Mouse (Mus musculus) neural tube, embryonic 15.5 days (tissue): ENCODE measurements at regions not wholly inside any gene's neighbourhood (a gene's known extent, or its start where the extent isn't known, plus 50 kb on each side); places are given as distances from the start of the nearest gene placed in this dataset.

Experiments used
- ATAC-seq: fragments of 200-750 bp; cut with Nextera tagmentation; 2 replicates; pipeline ENCODE4 v1.8.0; 2017; ENCODE audit warnings: mild to moderate bottlenecking, moderate TSS enrichment, moderate library complexity; ENCODE audit not compliant: low FRiP score
- H3K27ac ChIP-seq: fragments of 300-500 bp; sonication (generic); replicated peaks from 2 replicates; pipeline ENCODE4 v1.5.1; 2015; ENCODE audit warnings: mild to moderate bottlenecking, inconsistent platforms
- H3K27me3 ChIP-seq: fragments of 300-500 bp; sonication (generic); replicated peaks from 2 replicates; pipeline ENCODE4 v1.6.1; 2015; ENCODE audit warnings: inconsistent platforms
- H3K36me3 ChIP-seq: fragments of 300-500 bp; sonication (generic); 2 replicates; pipeline ENCODE4 v1.6.1; 2015; ENCODE audit warnings: inconsistent platforms
- H3K4me1 ChIP-seq: fragments of 300-500 bp; sonication (generic); 2 replicates; pipeline ENCODE4 v1.6.1; 2015; ENCODE audit warnings: inconsistent platforms
- H3K4me2 ChIP-seq: fragments of 300-500 bp; sonication (generic); 2 replicates; pipeline ENCODE4 v1.6.1; 2015; ENCODE audit warnings: inconsistent platforms, mild to moderate bottlenecking, moderate library complexity
- H3K4me3 ChIP-seq: fragments of 300-500 bp; sonication (generic); replicated peaks from 2 replicates; pipeline ENCODE4 v1.5.1; 2015; ENCODE audit warnings: mild to moderate bottlenecking, inconsistent platforms
- H3K9ac ChIP-seq: fragments of 300-500 bp; sonication (generic); replicated peaks from 2 replicates; pipeline ENCODE4 v1.6.1; 2015; ENCODE audit warnings: mild to moderate bottlenecking, inconsistent platforms
- H3K9me3 ChIP-seq: fragments of 300-500 bp; sonication (generic); replicated peaks from 2 replicates; pipeline ENCODE4 v1.6.1; 2016; ENCODE audit warnings: inconsistent platforms
- WGBS: fragments of 180-500 bp; shearing (Covaris S2); methylation state at CpG from one replicate; pipeline ENCODE4 v1.1.7; 2015; ENCODE audit warnings: mixed read lengths; 5-methylcytosine and 5-hydroxymethylcytosine counted together

DNA sequence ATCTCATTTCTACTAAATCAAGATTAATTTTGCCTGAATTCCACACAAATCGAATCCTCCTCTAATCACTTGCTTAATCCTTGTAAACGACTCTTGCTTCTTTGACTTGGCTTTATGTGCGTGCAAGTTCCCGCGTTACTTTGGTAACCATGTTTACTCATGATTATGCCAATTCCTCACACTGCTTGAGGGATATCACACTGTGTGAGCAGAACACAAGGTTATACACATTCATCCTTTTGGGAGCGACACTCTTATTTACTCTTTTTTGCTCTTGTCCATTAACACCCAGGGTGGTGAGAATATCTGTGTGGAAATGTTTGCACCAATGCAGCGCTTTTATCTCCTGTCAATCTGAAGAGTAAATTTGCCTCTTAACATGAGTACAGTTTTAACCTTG lies 310.0 kb downstream of the Ipmk start:
- no peaks in the 10 kb centered on the region for H3K27me3 ChIP-seq
- H3K36me3 ChIP-seq = no peaks in the 10 kb centered on the region
- no peak overlapping the region for H3K4me3 ChIP-seq
- H3K4me2 ChIP-seq = no peak overlapping the region
- no peak overlapping the region for H3K27ac ChIP-seq
- no peaks in the 10 kb centered on the region for H3K9me3 ChIP-seq
- H3K9ac ChIP-seq = no peak overlapping the region
- H3K4me1 ChIP-seq = no peaks in the 10 kb centered on the region
- WGBS = 86% methylated on average over 7 of the region's 7 CpGs
- no peak for ATAC-seq

DNA sequence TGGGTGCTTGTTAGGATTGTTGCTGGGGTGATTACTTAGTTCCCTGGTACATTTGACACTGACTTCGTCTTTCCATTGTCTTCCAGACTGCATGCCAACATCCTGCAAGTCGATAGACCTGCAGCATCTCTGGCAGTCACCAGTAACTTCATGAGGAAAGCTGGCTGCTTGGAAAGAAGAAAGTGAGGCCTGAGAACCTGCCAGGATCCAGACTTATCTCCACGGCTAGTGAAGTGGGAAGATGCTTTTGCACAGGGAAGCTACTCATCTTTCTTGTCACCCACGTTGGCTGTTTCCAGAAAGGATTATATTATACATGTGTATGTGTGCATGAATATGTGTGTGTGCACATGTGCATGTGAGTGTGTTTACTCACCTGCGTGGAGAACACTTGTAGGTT lies 316.0 kb downstream of the Ipmk start:
- Histone ChIP-seq H3K4me2 (no peak overlapping the region), H3K27me3 (no peaks in the 10 kb centered on the region), H3K9ac (no peak overlapping the region), H3K36me3 (no peaks in the 10 kb centered on the region), H3K4me3 (no peak overlapping the region), H3K9me3 (no peaks in the 10 kb centered on the region), H3K4me1 (no peaks in the 10 kb centered on the region), H3K27ac (no peak overlapping the region)
- no peak for ATAC-seq
- 84% methylated on average over 5 of the region's 5 CpGs for WGBS

DNA sequence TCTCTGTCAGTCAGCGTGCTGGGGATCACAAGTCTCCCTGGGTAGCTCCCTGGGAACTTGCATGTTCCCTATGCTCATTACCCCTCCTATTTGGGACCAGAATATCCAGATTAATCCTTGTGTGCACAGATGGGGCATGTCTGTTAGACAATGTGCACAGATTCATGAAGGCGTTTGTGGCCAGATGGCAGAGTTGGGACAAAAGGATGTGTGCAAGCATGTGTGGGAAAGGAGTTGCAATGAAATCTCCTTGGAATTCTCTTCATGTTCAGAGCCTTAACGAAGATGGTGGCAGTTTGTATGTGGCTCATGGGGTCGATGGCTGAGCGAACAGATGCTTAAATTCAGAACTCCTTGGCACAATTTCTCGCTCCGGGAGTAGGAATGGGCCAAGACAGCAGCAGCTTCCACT lies 319.6 kb downstream of the Ipmk start:
- Histone ChIP-seq H3K36me3 (no peaks in the 10 kb centered on the region), H3K27me3 (no peaks in the 10 kb centered on the region), H3K4me2 (no peak overlapping the region), H3K27ac (no peak overlapping the region), H3K4me3 (no peak overlapping the region), H3K9ac (no peak overlapping the region), H3K9me3 (no peaks in the 10 kb centered on the region), H3K4me1 (no peaks in the 10 kb centered on the region)
- ATAC-seq = no peak
- WGBS = 60% methylated on average over 7 of the region's 7 CpGs

DNA sequence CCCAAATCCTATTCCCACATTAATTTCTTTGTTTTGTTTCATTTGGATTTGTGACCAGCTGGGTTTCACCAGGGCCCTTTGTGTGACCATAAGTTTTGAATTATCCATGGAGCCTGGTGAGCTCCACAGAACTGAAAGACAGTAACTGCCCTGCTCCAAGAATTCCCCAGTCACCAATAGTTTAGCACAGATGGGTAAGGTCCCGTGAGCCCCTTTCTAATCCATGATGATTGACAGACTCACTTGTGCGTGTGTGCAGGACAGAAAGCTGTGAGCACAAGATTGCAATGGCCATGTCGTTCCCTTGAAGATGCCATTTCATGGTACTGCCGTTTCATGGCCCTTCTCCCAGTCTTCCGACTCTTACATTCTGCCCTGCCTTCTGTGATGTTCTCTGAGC lies 331.7 kb downstream of the Ipmk start:
- Histone ChIP-seq H3K4me3 (no peak overlapping the region), H3K36me3 (no peaks in the 10 kb centered on the region), H3K4me1 (no peaks in the 10 kb centered on the region), H3K9ac (no peak overlapping the region), H3K4me2 (no peak overlapping the region), H3K9me3 (no peaks in the 10 kb centered on the region), H3K27ac (no peak overlapping the region), H3K27me3 (no peaks in the 10 kb centered on the region)
- WGBS = 74% methylated on average over 5 of the region's 5 CpGs
- no peak for ATAC-seq

DNA sequence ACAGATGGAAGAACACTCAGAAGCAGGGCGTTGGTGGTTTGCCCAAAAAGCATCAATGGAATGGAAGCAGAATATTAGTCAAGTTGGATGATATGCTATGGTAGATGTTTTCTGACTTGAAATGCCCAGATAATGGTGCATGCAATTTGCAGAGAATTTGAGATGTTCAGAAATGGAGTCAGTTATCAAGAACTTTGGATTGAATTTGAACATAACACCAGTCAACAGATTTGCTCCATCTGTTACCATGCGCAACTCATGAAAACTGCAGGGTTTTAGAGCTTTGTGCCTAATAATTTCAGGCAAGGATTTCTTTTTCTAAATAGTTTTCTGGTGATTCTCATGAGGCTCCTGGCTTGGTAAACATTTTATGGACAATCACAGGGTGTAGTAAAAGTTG lies 365.9 kb downstream of the Ipmk start:
- H3K27ac ChIP-seq = no peak overlapping the region
- 94% methylated on average over 2 of the region's 2 CpGs for WGBS
- no peak overlapping the region for H3K4me2 ChIP-seq

DNA sequence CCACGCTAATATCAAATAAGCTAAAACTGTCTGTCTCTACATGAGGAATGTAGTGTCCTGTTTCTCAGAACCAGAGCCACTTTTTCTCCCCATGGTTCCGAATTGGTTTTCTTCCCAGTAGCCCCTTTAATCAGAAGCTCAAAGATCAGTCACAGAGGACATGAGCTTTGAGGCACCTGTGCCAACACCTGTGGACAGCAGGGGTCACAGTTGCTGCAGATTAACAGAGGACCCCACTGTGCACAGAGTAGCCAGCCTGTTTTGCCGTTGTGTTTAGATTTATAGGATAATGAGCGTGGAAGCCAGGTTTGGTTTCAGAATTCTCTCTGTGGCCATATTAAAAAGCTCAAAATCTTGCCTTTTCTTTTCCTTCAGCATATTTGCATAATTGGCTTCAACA lies 380.2 kb downstream of the Ipmk start:
- WGBS = 63% methylated on average over 4 of the region's 4 CpGs
- ATAC-seq = no peak

More for the DNA sequence above, 365.9 kb downstream of the Ipmk start:
- Histone ChIP-seq H3K4me1 (no peaks in the 10 kb centered on the region), H3K36me3 (no peaks in the 10 kb centered on the region), H3K27me3 (no peaks in the 10 kb centered on the region), H3K4me3 (no peak overlapping the region), H3K9ac (no peak overlapping the region), H3K9me3 (no peaks in the 10 kb centered on the region)
- ATAC-seq = no peak

DNA sequence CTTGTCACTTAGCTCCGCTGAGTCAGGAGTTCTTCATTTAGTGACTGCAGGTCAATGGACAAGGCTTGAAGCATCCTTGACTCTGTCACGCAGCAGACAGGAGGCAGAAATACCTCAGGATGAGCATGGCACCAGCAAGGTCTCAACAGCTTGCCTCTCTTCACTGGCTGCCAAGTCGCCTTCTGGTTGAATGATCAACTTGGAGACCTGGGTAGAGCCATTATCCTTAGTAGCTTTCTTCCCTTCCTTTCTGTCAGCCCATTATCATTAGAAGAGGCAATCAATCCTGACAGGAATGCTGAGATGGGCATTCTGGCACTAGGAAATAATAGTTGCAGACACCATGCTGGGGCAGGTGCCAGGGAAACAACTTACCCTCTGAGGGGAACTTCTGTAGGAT lies 386.3 kb downstream of the Ipmk start:
- H3K9me3 ChIP-seq = no peaks in the 10 kb centered on the region
- no peak overlapping the region for H3K4me2 ChIP-seq
- no peaks in the 10 kb centered on the region for H3K27me3 ChIP-seq
- H3K27ac ChIP-seq = no peak overlapping the region
- no peak overlapping the region for H3K9ac ChIP-seq
- H3K36me3 ChIP-seq = no peaks in the 10 kb centered on the region
- ATAC-seq = no peak
- H3K4me3 ChIP-seq = no peak overlapping the region
- 64% methylated on average over 3 of the region's 3 CpGs for WGBS
- H3K4me1 ChIP-seq = 0 out of 2 replicates have a peak, but pooled peaks cover 6% of the 10 kb centered on the region

More for the DNA sequence above, 380.2 kb downstream of the Ipmk start:
- H3K9me3 ChIP-seq = no peaks in the 10 kb centered on the region
- no peaks in the 10 kb centered on the region for H3K36me3 ChIP-seq
- H3K4me1 ChIP-seq = no peaks in the 10 kb centered on the region
- H3K9ac ChIP-seq = no peak overlapping the region
- H3K27ac ChIP-seq = no peak overlapping the region
- no peaks in the 10 kb centered on the region for H3K27me3 ChIP-seq
- H3K4me2 ChIP-seq = no peak overlapping the region
- no peak overlapping the region for H3K4me3 ChIP-seq

DNA sequence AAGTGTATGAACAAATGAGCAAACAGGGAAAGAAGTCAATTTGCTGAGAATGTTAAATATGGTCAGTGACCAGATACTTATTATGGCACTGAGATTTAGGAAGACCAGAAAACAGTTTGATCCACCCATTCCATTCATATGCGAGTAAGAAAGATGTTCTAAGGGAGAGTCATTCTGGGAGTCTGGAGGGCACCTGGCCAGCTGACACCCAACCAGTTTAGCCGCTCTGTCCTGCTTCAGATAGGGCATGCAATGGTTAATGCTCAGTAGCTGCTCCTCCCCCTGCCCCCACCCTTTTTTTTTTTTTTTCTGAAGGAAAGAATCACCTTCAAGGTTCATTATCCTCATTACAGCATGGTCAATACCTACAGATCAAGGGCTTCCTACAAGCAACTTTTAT lies 386.9 kb downstream of the Ipmk start:
- Histone ChIP-seq H3K4me2 (no peak overlapping the region), H3K27ac (no peak overlapping the region), H3K4me1 (0 out of 2 replicates have a peak, but pooled peaks cover 6% of the 10 kb centered on the region), H3K27me3 (no peaks in the 10 kb centered on the region), H3K4me3 (no peak overlapping the region), H3K9ac (no peak overlapping the region), H3K36me3 (no peaks in the 10 kb centered on the region), H3K9me3 (no peaks in the 10 kb centered on the region)
- ATAC-seq = no peak
- 78% methylated on average over 2 of the region's 2 CpGs for WGBS

DNA sequence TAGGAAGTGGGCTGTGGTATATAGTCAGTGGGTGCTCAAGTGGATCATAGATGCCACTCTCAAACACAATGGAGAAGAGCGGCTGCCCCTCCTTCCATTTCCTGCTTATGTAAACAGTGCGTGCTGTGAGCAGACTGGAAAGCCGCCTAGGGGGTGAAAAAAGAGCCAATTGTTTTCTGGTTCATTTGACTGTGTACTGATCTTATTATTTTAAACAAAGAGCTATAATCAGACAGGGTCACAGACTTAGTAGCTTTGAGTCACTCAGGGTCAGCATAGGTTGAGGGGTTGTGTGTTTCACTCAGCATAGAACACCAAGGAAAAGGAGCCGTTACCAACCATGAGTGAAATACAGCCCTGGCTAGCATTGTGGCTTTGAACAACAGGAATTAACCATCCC lies 390.7 kb downstream of the Ipmk start:
- H3K27ac ChIP-seq = no peak overlapping the region
- H3K9me3 ChIP-seq = 0 out of 2 replicates have a peak, but pooled peaks cover 3% of the 10 kb centered on the region
- H3K9ac ChIP-seq = no peak overlapping the region
- ATAC-seq = peak; percentile 14; the same call in 1 of the 2 replicates
- no peak overlapping the region for H3K4me3 ChIP-seq
- H3K4me2 ChIP-seq = no peak overlapping the region
- WGBS = 8% methylated on average over 4 of the region's 4 CpGs
- H3K4me1 ChIP-seq = 0 out of 2 replicates have a peak, but pooled peaks cover 6% of the 10 kb centered on the region
- H3K27me3 ChIP-seq = no peaks in the 10 kb centered on the region
- H3K36me3 ChIP-seq = no peaks in the 10 kb centered on the region

DNA sequence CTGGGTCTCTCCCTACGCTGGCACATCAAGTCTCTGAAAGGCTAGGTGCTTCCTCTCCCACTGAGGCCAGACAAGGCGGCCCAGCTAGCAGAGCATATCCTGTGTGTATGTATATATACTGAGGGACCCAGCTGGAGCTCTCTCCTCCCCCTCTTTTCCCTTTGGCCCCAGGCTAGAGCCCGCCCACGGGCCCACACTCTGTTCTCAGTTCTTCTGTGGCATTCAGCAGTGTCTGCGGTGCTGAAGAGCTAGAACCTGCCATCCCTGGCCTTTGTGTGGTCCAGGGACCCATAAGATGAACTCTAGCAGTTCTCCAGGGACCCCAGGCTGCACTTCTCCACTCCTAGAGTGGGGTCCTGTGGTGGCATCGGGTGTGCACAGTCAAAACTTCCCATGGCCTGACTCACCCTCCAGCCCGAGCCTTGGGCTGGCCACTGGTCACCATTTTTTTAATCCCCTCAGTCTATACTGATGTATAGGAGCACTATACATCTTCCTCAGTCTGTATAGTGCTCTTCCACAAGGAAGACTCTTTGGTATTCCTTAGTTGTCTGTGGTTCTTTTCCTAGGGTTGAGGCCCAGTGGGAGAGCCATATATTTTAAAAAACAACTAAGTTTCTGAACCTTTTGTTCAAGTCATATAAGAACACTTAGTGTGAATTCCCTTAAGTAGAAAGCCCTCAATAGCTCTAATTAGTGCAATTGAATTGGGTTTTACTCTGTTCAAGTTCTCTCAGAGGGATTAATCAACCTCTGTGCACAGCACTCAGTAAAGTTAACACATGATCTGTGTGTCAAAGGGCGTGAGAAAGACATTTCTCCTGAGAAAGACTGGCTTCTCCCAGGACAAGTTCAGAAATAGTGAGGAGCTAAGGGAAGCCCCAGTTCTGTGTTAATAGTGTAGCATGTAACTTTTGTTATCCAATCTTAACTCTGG lies 401.3 kb downstream of the Ipmk start:
- no peaks in the 10 kb centered on the region for H3K36me3 ChIP-seq
- 53% methylated on average over 8 of the region's 8 CpGs for WGBS
- H3K4me2 ChIP-seq = no peak overlapping the region
- H3K4me3 ChIP-seq = no peak overlapping the region
- H3K9me3 ChIP-seq = no peaks in the 10 kb centered on the region
- H3K27me3 ChIP-seq = no peaks in the 10 kb centered on the region
- H3K27ac ChIP-seq = no peak overlapping the region
- no peaks in the 10 kb centered on the region for H3K4me1 ChIP-seq
- no peak for ATAC-seq
- H3K9ac ChIP-seq = no peak overlapping the region

DNA sequence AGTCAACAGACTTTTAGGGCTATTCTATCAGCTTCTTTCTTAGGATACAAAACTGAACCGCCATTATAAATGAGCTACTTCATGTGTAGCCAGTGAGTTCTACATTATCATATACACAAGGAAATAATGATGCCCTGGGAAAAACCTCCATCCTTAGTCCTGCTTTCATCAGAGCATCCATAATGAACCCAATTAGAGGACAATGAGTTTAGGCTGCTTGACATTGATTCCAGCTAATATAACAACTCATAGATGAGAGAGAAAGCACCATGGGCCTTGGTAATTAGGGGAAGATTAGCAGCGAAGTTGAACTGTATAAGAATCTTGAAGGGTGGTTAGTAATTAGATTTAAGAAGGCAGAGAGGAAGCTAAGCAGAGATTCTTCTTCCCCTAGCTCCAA lies 405.7 kb downstream of the Ipmk start:
- H3K9me3 ChIP-seq = no peaks in the 10 kb centered on the region
- WGBS = 79% methylated on average over 2 of the region's 2 CpGs
- no peak overlapping the region for H3K4me3 ChIP-seq
- no peaks in the 10 kb centered on the region for H3K36me3 ChIP-seq
- H3K4me2 ChIP-seq = no peak overlapping the region
- no peak overlapping the region for H3K27ac ChIP-seq
- 0 out of 2 replicates have a peak, but pooled peaks cover 4% of the 10 kb centered on the region for H3K4me1 ChIP-seq
- ATAC-seq = no peak
- no peaks in the 10 kb centered on the region for H3K27me3 ChIP-seq
- no peak overlapping the region for H3K9ac ChIP-seq

DNA sequence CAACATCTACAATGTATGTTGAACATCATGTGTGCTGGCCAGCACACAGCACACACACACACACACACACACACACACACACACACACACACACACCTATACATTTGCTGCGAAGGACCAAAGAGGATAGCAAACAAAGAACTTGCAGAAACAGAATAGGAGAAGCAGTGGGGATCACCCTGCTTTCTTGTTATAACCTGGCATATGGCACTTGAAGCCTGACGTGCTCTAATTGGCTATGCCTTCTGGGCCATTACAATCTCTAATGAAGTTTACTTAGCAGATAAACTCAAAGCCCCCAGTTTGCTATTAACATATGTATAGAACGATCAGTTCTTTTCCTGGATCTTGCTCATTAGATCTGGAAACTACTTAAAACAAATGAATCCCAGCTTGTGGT lies 407.2 kb downstream of the Ipmk start:
- H3K4me1 ChIP-seq = 0 out of 2 replicates have a peak, but pooled peaks cover 4% of the 10 kb centered on the region
- no peak overlapping the region for H3K9ac ChIP-seq
- peak; percentile 57; the same call in 1 of the 2 replicates for ATAC-seq
- no peaks in the 10 kb centered on the region for H3K9me3 ChIP-seq
- H3K27ac ChIP-seq = no peak overlapping the region
- WGBS = 59% methylated on average over 3 of the region's 3 CpGs
- H3K36me3 ChIP-seq = no peaks in the 10 kb centered on the region
- H3K4me3 ChIP-seq = no peak overlapping the region
- H3K4me2 ChIP-seq = no peak overlapping the region
- H3K27me3 ChIP-seq = no peaks in the 10 kb centered on the region
